ENCODE assay signal across 8 mouse cellular contexts in the genomic region with DNA sequence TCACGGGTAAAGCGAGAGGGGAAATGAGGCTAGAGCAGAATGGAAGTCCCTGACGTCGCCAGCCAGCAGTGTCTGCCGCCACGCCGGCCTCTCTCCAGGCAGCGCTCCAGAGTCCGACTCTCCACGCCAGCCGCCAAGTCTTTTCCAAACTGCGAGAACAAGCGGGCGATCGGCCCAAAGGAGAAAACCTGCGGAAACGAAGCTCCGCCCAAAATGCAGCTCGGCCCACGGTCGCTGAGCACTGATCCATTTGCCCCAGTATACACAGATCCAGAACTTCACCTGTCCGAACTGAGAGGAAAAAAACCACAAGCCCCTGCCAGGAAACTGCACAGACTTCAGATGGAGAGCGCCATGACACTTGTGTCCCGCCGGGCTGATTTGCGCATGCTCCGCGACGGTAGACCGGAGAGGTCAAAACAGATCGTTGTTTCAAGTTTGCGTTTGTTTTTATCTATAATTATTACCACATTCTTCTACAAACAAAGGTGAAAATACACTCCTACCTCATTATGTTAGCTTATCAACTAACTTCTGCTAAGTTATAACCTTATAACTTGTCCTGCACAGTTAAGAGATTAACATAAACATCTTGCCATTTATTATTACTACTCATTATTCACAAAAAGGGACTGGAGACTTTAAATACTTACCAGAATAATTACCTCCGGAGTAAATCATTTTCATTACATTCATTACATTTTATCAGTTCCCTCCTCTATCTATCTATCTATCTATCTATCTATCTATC. TPM values are rescaled to one million over a fixed set of nuclear protein-coding genes. Genes with fewer than 3 reads are reported as not detected.
DNase-seq lines count a peak whose midpoint lies in the region; ATAC-seq and TF ChIP-seq lines count a peak whose summit lies in the region.

Gene Cdkal1 (minus strand): TSS at position 394 of the 751 bp plus-strand sequence.

- WGBS in forebrain, embryonic 14.5 days: under 1% methylated on average over 33 of the region's 33 CpGs
- WGBS in lung, adult 2 months: under 1% methylated on average over 33 of the region's 33 CpGs

- H3K36me3 ChIP-seq in ES-Bruce4 (ENCODE audit: control insufficient read depth, insufficient read depth, low read length, poor library complexity, severe bottlenecking): peaks cover 2% of the 10 kb centered on the region; the same call in 1 of the 2 replicates
- no peaks in the 10 kb centered on the region for H3K36me3 ChIP-seq in forebrain, embryonic 14.5 days (ENCODE audit: control insufficient read depth, insufficient read depth, low read length)

- peak; percentile 83 for ATAC-seq in cerebellum, adult (ENCODE audit: insufficient number of reproducible peaks, low FRiP score, low TSS enrichment)
- ATAC-seq in forebrain, embryonic 14.5 days: peak; percentile 90
- peak; percentile 74 for ATAC-seq in neutrophil, adult 5-6 weeks (ENCODE audit: extremely low read depth, insufficient number of reproducible peaks, low FRiP score, poor library complexity, severe bottlenecking)

- peak; percentile 30 for TF ChIP-seq POLR2A in ES-Bruce4 (IDR thresholded peaks at IDR 0.05; ENCODE audit: insufficient read depth, low read length)
- TF ChIP-seq POLR2A in lung, adult 2 months (IDR thresholded peaks at IDR 0.05; ENCODE audit: borderline replicate concordance, extremely low read depth, low read depth, low read length): peak; percentile 68; the same call in 1 of the 2 replicates

- no peaks in the 10 kb centered on the region for H3K4me1 ChIP-seq in ES-Bruce4 (ENCODE audit: control insufficient read depth, insufficient read depth, low read length)
- H3K4me1 ChIP-seq in forebrain, embryonic 14.5 days (ENCODE audit: control insufficient read depth, insufficient read depth, low read length): peaks cover 4% of the 10 kb centered on the region; the same call in 1 of the 2 replicates
- H3K4me1 ChIP-seq in lung, adult 2 months (ENCODE audit: control insufficient read depth, insufficient read depth, low read length): peaks cover 2% of the 10 kb centered on the region; the same call in 1 of the 2 replicates

- no peaks in the 10 kb centered on the region for H3K9me3 ChIP-seq in ES-Bruce4 (replicated peaks; ENCODE audit: control insufficient read depth, insufficient read depth, low read length, poor library complexity, severe bottlenecking)
- no peaks in the 10 kb centered on the region for H3K9me3 ChIP-seq in forebrain, embryonic 14.5 days (replicated peaks; ENCODE audit: control insufficient read depth, low read length)

- peak; percentile 92 for DNase-seq in forebrain, embryonic 14.5 days (ENCODE audit: low spot score)
- peak; percentile 66 for DNase-seq in heart, postnatal 25 days (ENCODE audit: low spot score)
- peak; percentile 61 to 90 for DNase-seq in layer of hippocampus, adult 18-20 months (ENCODE audit: low spot score in 2 of 2)
- DNase-seq in lung, adult 2 months: peak; percentile 83
- peak; percentile 57 to 63 for DNase-seq in thymus, adult 18-20 months

- H3K9ac ChIP-seq in ES-Bruce4 (ENCODE audit: low read depth, poor library complexity, severe bottlenecking): peak within 1 kb of the TSS; percentile 83
- H3K9ac ChIP-seq in forebrain, embryonic 14.5 days (ENCODE audit: low read length): peak within 1 kb of the TSS; percentile 84

- H3K4me3 ChIP-seq in ES-Bruce4 (ENCODE audit: low read depth, low read length): peak within 1 kb of the TSS; percentile 91
- peak within 1 kb of the TSS; percentile 76 for H3K4me3 ChIP-seq in forebrain, embryonic 14.5 days (ENCODE audit: low read depth, low read length)
- H3K4me3 ChIP-seq in lung, adult 2 months (replicated peaks; ENCODE audit: extremely low read depth, low read depth, low read length): peak within 1 kb of the TSS; percentile 93

- intact Hi-C loops in heart, postnatal 25 days (cut with DNase I): loop anchor here (5.0 kb wide), 1 partner anchor 402 kb away; no protein-coding TSS in a partner anchor

- peak within 1 kb of the TSS; percentile 71 for H3K4me2 ChIP-seq in forebrain, embryonic 14.5 days (ENCODE audit: low read length)

- no peak for TF ChIP-seq CTCF in ES-Bruce4 (IDR thresholded peaks at IDR 0.05; ENCODE audit: low read depth, low read length)
- TF ChIP-seq CTCF in lung, adult 2 months (IDR thresholded peaks at IDR 0.05; ENCODE audit: insufficient read depth, low read length): no peak

- H3K27me3 ChIP-seq in ES-Bruce4 (ENCODE audit: control insufficient read depth, insufficient read depth, low read length, poor library complexity, severe bottlenecking): no peaks in the 10 kb centered on the region
- no peaks in the 10 kb centered on the region for H3K27me3 ChIP-seq in forebrain, embryonic 14.5 days (replicated peaks; ENCODE audit: control insufficient read depth, insufficient read depth, low read length)

- H3K27ac ChIP-seq in ES-Bruce4 (ENCODE audit: insufficient read depth, low read length): peak within 1 kb of the TSS; percentile 44
- H3K27ac ChIP-seq in forebrain, embryonic 14.5 days (ENCODE audit: low read depth, low read length): peak within 1 kb of the TSS; percentile 52; the same call in 1 of the 2 replicates

- TF ChIP-seq EP300 in ES-Bruce4 (IDR thresholded peaks at IDR 0.05; ENCODE audit: insufficient read depth, low read depth, low read length): no peak

RNA-seq across cellular contexts. Expression of gene Cdkal1, which starts in this region (rescaled TPM):
- 35.6 and 43.4 TPM in 2 replicates for polyA plus RNA-seq in ES-Bruce4 (2011; ENCODE audit: insufficient read depth, insufficient read length, low read depth, missing spikeins)
- 23.9 and 32.1 TPM in 2 replicates for polyA plus RNA-seq in forebrain, embryonic 14.5 days (2014; fragmentation: Nextera tagmentation; extraction: Ambion mirVana)
- total RNA-seq in heart, postnatal 25 days (2021): 10 to 100 TPM; 33.7 to 34.2 TPM
- total RNA-seq in layer of hippocampus, adult 18-20 months (2021): 10 to 100 TPM; 26.0 to 26.3 TPM
- 1.4 and 2.6 TPM in 2 replicates for polyA plus RNA-seq in lung, adult 2 months (2012; rRNA removed)
- total RNA-seq in neutrophil, adult 5-6 weeks (2017): 36.1 and 68.2 TPM in 2 replicates

Comparison
In these comparisons a context has a peak if more than half of its experiments do, and no peak if none do; other contexts are left out.
1. Peak in every context shown above with its lines: DNase-seq, ATAC-seq, H3K4me3 ChIP-seq and H3K27ac ChIP-seq.